Mouse (Mus musculus): Measurements from ENCODE around the gene Gpx8.

DNA sequence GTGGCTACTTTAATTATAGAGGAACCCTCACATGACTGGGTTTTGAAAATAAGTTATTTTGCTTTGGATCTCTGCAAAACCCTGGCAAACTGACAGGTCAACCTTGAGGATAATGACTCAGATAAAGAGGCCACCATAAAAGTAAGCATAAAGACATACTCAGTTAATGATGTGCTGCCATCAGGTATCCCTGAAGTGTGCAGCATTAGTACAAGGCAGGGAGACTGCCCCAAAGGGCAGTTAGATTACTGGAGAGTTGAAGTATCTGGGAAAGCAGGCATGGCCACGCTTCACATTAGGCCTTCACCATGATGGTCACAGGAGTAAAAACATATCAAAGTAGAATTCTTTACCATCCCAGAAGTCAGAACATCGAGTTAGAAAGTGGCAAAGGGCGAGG lies 1.3 kb downstream of the Gpx8 start:
- TF ChIP-seq CTCF (IDR thresholded peaks at IDR 0.05; ENCODE audit: borderline replicate concordance, control insufficient read depth, extremely low read depth, insufficient read depth, low read length, poor library complexity): no peak
- no peak for TF ChIP-seq POLR2A (IDR thresholded peaks at IDR 0.05; ENCODE audit: control insufficient read depth, extremely low read depth, insufficient read depth, low read length, poor library complexity)
